Mouse (Mus musculus) urinary bladder, postnatal 14 days (tissue): ENCODE data around the gene Optn.
A peak's percentile ranks its signal among the peaks of the same experiment; 100 is the strongest.
"Not testable (repeated sequence)": the region's sequence is repeated elsewhere in the genome, so short reads cannot be mapped to it uniquely, and the experiment has no call there.

Experiments used
- DNase-seq: peaks from one replicate; pipeline ENCODE4 v3.0.0; 2021; ENCODE audit warnings: low spot score

The Optn gene

DNA sequence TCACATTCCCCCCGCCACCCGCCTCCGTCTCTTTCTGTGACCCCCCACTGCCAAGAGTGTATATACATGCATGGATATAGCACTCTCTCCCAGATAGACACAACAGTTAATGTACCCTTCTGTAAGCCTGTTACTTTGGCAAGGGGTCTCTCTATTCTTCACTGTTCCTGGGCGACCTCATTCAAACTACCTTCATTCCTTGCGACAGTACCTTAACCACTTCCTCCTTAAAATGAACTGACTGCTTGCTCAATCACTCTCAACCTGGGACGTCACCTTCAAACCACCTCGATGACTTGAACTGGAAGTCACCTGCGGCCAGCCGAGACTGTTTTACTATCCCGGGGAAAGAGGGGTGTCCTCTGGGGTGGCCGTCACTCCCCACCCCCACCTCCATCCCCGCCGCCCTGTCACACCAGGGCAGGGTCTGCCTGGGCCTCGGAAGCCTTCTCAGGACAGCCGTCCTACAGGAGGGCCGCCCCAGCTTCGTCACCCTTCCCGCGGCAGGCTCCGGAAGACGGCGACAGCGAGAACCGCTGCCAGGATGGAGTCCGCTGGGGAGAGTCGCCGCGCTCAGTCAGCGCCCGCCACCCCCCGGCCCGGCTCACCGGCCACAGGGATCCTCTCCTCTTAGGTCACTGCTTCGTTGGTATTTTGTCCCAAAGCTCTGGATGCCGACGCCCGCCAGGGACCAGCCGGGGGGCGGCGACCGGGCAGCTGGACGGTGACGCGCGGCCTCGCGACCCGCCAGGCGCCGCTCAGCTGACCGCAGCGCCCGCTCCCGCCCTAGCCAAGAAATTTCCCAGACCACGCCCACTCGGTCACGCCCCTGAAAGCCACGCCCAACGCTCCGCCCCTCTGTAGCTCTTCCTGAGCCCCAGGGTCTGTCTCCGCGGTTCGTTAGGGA, at the start of gene Optn:
Gene Optn, minus strand, starts transcription at position 753 of the 907 bp plus-strand sequence.
- DNase-seq: peak; percentile 89

DNA sequence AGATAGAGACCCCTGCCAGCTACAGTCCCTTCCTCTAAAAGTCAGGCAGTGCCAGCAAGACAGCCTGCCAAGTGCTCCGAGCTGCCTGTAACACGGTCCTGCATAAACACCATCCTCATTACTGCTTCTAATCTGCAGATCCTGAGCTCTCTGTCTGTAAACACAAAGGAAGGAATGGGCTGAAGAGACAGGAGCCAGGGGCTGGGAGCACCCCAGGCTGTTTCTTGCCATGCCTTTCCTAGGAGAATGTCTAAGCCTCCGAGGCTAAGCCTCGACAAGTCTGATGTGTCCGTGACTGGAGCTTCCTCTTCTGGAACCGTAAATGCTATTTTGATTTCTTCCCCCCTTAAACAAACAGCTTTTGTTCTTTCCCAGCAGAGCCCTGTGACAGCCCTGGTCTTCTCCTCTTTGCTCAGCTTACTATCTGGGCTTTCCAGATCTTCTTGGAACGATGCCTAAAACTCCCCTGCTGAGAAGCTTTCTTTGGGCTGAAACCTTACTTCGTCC, 49.0 kb upstream of the Optn start:
- DNase-seq: no peak

DNA sequence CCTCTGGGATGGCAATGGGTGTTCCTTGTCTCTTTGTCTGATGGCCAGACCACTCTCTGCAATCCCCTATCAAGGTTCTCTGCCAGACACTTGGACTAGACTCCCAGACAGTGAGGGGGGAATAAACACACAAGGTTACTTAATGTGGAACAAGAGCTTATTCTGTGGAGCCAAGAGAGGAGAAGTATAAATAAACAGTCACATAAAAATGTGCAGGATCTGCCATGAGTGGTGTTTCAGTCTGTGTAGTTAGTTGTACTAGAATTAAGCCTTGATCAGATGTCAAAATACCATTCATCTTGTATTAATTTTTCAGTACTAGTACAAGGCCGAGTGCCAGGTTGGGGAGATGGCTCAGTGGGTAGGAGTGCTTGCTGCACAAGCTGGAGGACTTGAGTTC, 39.0 kb upstream of the Optn start:
- peak; percentile 28 for DNase-seq

DNA sequence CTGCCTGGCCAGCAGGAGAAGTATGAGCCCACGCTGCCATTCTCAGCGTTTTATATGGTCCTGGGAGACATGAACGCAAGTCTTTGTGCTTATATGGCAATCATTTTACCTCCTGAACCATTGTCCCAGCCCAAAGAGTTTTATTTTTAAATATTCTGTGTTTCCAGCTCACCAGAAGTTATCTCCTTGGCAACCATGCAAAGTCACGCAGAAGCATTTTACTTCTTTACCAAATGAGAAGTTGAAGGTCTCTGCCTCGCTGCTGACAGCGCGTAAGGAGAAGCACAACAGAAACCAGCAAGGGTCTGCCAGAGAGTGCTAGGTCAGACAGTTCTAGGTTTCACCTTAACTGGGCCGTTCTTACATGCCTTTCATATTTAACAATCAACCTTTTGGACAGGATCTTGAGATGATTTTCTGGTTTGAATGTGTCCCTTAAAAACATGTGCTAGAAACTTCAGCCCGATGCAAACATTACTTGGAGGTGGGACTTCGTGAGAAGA, 37.9 kb upstream of the Optn start:
- DNase-seq: no peak

DNA sequence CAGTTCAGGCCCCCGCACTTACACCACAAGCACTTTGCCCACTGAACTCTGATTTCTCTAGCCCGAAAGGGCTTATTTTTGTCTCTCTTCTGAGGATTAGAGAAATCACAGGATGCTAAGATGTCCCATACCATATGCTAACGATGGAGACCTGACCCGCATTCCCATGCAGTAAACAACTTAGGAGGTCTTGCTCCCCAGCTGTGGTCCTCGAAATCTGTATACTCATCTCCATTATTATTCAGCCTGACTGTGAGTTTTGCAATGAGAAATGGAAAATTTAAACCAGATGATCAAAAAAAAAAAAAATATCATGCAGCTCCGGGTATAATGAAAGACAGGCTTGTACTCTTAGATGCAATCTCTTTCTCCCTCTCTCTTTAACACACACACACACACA, 35.3 kb upstream of the Optn start:
- DNase-seq: no peak

DNA sequence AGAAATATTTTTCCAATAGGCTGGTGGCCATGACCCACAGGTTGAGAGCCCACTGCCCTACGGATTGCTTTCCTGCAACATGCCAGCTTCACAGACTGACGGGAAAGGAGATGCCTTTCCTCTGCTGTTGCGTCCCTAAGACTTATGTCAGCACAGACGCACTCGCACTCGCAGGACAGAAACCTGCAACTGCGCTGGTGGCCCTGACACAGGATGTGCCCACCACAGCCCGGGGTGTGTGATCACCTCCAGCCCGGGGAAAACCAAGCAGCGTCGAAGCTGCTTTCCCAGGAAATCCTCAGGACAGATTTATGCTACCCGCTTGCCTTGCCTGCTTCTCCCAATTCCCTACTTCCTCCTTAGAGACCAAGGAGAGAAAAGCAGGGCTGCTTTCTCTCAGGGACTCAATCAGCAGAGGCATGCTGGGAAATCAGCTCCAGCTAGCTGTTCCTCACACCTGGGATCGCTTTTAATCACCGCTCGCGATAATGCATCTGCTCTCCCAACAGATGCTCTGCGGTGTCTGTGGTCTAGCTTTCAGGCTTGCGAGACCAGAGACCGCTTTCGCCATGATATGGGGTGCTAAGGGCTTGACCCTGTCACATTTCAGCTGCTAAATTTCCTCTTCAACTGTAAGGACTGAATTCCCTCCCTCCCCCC, 34.1 kb upstream of the Optn start:
- DNase-seq: no peak

DNA sequence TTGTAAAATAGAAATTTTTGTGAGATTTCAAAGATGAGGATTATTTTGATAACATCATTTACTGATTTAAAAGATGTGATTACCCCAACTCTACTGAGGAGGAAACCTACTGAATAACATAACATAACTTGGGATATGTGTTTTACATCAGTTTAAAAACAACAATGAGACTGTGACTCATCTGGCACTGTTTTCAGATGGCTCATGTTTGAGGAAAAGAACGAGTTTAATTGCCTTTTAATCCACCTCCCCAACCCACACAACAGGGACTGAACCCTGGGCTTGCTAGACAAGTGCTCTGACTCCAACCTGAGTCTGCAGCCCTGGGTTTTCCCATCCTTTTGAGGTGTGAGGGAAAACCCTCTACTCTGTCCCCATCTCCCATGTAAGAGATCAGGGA, 31.5 kb upstream of the Optn start:
- DNase-seq: no peak

DNA sequence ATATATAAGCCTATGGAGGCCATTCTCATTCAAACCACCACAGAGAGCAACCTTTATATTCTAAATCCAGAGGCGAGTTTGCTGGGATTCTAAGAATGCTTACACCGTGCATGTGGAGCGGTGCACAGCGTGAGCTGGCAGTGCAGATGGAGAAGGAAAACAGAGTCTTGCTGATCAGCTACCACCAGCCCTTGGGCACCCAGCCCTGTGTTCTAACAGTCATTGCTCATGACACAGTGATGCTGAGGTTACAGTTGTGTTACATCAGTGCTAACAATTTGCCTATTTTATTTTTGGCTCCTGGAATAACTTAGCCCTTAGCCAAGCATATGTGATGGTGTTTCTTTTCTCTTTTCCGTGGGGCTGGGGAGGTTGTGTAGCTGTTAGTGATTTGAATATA, 31.0 kb upstream of the Optn start:
- DNase-seq: no peak

DNA sequence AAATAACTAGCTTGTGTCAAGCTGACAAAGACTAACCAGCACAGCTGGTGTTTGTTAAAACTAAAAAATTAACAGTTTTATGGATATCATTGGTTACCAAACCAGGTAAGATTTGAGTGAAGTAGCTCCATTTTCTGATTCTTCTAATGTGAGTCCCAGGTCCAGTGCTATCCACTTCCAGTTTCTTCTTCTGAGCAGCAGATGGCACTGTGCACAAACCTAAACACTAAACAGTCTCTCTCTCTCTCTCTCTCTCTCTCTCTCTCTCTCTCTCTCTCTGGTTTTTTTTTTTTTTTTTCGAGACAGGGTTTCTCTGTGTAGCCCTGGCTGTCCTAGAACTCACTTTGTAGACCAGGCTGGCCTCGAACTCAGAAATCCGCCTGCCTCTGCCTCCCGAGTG, 26.5 kb upstream of the Optn start:
- DNase-seq: not testable (repeated sequence)

DNA sequence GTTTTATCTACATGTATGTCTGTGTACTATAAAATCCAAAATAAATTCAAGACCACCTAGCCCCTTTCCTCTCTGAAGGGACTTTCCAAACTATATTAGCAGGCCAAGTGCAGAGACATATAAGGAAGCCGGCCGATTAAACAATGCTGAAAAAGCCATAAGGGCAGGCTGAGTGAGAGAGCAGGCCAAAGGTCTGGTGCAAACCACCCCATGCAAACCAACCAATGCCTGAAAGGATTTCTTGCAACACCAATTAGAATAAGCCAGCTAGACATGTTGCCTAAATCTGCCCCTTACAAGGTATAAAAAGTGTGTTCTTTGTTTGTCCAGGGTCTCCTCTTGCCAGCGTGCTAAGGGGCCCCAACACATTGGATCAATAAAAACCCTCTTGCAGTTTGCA, 23.8 kb upstream of the Optn start:
- DNase-seq: no peak

DNA sequence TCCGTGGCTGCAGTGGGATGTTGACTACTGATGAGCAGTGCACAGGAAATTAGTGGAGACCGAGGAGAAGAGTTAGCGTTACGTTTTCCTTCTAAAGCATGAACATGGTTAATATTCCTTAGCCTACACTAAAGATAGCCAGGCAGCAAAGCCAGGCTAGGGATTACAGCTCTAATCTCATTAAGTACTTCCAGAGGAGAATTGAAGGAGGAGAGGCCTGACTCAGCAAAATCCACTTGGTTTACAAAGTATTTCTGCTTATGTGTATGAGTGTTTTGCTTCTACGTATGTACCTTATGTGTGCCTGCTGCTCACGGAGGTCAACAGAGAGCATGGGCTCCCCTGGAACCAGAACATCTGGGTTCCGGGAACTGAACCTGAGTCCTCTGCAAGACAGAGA, 19.9 kb upstream of the Optn start:
- DNase-seq: no peak

DNA sequence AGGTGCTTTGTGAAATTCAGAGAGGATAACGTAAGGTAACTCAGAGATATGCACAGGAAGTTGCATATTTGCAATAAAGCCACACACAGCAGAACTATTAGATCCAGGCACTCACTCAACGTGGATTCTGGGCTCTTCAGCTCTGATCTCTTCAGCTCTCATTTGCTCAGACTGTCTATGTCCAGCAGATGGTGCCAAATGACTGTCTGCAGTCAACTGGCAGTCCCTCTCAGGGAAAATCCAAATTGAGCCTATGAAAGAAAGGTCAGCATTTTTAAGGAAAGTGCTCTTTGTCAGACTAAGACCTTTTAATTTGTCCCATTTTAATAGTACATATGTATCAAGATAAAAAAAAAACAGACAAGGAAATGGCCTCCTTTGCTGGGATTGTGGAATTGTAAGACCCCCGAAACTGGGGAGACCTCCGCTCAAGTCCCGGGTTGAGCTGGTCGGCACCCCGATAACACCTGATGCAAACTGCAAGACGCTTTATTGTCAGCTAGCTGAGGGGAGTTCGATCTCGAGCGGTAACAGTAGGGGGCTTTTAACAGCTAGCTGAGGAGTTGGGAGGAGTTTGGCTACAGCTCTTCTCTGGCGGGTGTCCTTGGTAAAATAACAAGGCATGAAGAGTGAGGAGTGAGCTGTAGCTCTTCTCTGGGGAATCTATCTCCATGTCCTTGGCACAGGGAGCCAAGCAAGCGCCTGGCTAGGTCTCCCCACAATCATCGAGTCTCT, 16.4 kb upstream of the Optn start:
- DNase-seq: peak; percentile 62

DNA sequence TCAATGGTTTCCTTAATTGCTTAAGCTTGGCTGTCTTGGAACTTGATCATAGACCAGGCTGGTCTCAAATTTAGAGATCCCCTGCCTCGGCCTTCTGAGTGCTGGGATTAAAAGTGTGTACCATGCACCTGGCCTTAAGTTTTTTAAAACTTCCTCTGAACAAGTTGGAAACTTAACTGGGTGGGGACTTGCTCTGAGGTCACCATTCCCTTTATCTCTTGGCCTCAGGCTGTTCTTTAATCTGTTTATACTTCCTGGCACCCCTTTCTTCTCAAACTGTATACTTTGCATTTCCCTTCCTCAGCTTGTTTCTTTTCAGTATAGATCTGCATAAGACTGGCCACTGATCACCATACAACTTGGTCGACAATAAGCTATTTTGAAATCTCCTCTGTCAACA, 14.1 kb upstream of the Optn start:
- DNase-seq: no peak

DNA sequence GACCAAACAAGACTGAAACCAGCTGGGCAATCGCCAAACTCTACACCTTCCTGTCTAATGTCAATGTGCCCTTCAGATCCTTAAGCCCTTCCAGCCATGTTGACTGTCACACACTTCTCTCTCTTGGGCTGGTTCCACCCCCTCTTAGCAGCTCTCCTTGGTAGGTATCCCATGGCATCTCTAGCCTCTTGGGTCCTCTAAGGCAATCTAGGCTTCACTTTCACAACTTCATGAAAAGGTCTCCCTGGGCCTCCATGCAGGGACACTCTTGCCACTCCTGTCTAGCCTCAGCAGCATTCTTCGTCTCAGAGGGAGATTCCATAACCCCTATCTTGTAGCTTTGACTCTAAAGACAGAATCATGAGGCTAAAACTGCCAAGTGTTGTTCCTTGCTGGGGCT, 13.6 kb upstream of the Optn start:
- no peak for DNase-seq

DNA sequence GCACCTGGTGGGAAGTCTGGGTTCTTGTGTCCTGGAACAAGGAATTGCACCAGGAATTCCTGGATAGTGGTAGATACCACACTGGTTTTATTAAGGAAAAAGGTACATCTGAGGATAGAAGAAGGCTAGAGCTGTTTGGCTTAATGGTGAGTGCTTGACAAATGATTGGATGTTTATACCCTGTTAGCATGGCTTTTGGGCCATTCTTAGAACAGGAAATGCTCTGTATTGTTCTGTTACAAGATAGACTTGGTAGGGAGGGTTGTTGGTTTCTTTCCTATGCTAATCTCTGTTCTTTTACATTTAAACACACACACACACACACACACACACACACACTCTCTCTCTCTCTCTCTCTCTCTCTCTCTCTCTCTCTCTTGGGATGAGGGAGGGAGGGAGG, 12.0 kb upstream of the Optn start:
- DNase-seq: no peak

DNA sequence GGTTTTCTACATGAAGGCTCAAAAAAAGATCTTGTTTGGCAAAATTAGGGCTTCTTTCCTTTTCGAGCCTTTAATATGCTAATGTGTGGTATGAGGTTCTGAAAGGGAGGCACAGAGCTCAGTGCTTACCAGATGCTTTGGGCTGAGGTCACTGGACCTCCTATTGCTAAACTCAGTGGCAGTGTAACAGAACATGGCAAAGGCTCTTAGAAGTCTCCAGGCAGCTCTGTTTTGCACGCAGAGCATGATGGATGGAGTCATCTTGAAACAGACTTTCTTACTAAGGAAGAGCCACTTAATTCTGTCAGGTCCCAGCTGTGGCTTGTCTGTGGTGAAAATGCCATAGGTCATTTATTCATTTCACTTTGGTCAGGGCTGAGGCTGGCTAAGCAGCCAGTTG, 11.6 kb upstream of the Optn start:
- no peak for DNase-seq

DNA sequence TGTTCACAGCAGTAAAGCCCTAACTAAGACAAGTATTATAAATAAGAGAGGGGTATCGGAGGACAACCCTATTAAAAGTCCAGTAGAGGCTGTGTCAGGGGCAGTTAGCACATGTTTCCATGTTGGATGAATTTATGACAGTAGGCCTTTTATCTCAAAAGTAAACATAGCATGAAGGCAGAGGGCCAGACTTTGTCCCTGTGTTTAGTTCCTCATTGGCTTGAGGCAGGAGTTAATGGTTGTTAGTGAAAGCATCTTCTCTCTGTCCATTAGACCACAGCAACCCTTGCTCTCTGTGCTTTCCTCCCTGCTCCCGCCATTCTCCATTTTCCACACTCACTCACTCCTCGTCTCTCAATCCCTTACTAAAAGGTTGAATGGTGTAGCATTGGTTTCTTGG, 9.9 kb upstream of the Optn start:
- no peak for DNase-seq

DNA sequence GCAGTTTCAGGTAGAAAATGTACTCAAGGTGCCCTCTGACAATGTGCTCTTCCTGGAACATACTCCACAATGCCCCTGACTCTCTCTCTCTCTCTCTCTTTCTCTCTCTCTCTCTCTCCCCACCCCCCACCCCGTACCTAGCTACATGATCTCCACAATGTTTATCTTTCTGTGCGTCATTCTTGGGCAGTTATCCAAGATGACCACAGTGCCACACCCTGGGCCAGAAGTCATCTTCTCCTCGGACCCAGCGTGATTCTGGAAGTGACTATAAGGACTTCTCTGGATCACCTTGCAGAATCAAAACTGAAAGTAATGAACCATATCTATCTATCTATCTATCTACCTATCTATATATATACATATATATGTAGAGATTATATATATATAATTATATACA, 4.1 kb upstream of the Optn start:
- no peak for DNase-seq

DNA sequence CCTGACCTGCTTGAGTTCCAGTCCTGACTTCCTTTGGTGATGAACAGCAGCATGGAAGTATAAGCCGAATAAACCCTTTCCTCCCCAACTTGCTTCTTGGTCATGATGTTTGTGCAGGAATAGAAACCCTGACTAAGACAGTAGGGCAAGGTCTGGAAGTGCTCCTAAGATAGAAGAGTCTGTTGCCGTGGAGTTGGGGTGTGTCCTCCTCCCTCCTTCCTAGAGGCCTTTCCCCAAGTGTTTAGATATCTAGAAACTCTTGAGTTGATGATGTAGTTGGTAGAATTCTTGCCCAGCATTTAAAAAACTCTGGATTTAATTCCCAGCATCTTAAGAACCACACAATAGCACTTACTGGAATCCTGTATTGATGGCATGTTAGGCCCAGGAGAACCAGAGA, 3.4 kb upstream of the Optn start:
- not testable (repeated sequence) for DNase-seq

DNA sequence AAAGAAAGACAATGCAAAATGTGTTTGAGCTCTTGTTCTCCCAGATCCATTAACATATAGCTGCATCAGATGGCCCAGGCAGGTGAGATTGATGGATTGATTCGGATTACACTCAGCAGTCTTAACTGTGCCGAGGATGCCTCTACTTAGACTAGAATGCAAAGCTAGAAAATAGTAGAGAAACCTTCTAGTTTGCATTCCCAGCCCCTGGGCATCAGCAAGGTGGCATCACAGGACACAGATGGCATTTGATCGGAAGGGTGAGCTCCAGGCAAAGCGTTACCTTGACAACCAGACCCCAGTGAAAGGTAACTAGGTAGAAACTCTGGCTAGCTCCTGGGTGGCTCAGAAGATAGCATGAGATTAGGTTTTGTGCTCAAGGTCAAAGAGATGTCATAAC, 396 bp upstream of the Optn start:
- DNase-seq: no peak

DNA sequence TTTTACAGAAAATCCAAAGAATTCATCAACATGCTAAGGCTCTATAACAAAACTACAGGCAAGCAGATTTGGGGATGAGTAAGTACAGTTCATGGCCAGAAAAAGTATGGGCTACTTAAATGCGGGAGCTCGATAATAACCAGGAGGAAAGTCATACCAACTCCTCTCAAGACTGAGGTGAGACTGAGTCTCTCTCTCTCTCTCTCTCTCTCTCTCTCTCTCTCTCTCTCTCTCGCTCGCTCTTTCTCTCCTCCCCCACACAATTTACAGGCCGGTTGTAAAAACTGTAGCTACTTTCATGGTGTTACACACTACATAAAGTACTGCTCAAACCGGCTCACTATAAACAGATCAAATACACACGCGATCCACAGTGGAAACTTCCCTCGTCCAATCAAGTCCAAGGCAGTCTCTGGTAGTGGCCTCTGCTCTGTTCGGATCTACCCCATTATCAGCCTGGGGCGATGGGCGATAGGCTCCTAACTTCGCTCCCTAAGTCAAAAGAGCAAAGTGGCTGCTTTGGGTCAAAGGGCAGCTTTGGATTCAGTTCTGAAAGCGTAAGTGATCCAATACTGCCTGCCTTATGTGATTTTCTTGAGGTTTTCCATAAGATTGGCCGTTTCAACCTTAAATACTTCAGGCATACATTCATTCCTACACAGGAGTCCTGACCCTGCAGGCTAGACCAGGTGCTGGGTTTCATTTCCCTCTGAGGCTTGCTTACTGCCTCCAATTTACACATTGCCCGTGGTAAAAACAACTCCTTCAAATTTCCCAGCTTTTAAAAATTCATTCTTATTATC, 1.2 kb downstream of the Optn start:
- DNase-seq: no peak
